Mouse (Mus musculus) heart, postnatal 0 days (tissue): ENCODE measurements at regions not wholly inside any gene's neighbourhood (a gene's known extent, or its start where the extent isn't known, plus 50 kb on each side); places are given as distances from the start of the nearest gene placed in this dataset.

Source experiments
- CTCF ChIP-seq: IDR thresholded peaks from 2 replicates; pipeline ENCODE4 v1.5.1; 2016; ENCODE audit warnings: antibody characterized with exemption, control low read depth, low read depth
- EP300 ChIP-seq: IDR thresholded peaks from 2 replicates; pipeline ENCODE4 v1.6.1; 2016; ENCODE audit warnings: antibody characterized with exemption, low read depth

DNA sequence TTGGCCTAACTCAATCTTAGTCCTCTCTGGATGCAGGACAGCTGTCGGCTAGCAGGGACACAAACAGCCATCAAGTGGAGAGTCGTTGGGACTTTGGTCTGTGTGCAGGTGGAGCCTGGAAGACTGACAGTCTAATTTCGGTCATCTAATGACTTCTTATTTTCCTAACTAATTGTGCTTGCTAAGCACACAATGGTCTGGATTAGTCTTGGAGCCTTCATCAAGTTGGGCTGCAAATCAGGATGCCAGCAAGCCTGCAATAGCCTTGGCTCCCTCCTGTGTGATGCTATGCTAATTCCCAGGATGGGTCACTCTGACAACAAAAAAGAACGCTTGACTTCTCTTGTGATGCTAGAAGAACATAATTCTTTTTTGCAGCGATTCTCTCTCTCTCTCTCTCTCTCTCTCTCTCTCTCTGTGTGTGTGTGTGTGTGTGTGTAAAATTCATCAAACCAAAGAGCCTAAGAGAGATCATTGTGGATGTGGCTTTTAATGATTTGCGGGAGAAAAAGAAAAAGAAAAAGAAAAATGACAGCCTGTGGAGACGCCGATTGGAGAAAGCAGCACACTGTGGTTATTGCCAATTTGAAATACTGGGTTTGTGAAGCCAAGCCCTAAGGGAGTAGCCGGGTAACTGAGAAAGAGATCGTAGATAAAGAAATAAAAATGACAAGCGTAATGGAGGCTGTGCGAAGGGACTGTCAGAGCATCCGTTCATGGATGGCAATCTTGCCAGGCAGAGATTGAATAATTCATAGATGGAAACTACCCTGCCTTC is 61.5 kb upstream of the Sox4 start:
- TF ChIP-seq CTCF (no peak), EP300 (no peak)
